Mouse (Mus musculus): ENCODE measurements at regions not wholly inside any gene's neighbourhood (a gene's known extent, or its start where the extent isn't known, plus 50 kb on each side); places are given as distances from the start of the nearest gene placed in this dataset.

- TF ChIP-seq POLR2A (IDR thresholded peaks at IDR 0.05; ENCODE audit: borderline replicate concordance, extremely low read depth, low read depth, low read length) (no peak), CTCF (IDR thresholded peaks at IDR 0.05; ENCODE audit: insufficient read depth, low read length) (no peak)
Observed at GRCm38 (mm10) chr1:154112500-154112899, 88.5 kb upstream of the Zfp648 start.
